Mouse (Mus musculus): ENCODE results near the gene Dnajb4.

The Dnajb4 gene

GRCm38 (mm10) chr3:152171862-152172261 is 38.2 kb downstream of the Dnajb4 start:
- DNase-seq (ENCODE audit: low spot score in 2 of 2): no peak

- no peak for DNase-seq (ENCODE audit: low spot score in 2 of 2)
Observed at GRCm38 (mm10) chr3:152171236-152171635, 38.9 kb downstream of the Dnajb4 start.

- no peak for DNase-seq (ENCODE audit: low spot score in 2 of 2)
Observed at GRCm38 (mm10) chr3:152170407-152170806, 39.7 kb downstream of the Dnajb4 start.

GRCm38 (mm10) chr3:152168007-152168406 is 42.1 kb downstream of the Dnajb4 start:
- DNase-seq (ENCODE audit: low spot score in 2 of 2): no peak

GRCm38 (mm10) chr3:152166699-152167451 is 43.2 kb downstream of the Dnajb4 start:
- no peak for DNase-seq (ENCODE audit: low spot score in 2 of 2)

GRCm38 (mm10) chr3:152166099-152166423 is 44.0 kb downstream of the Dnajb4 start, which contains the start of gene Gipc2:
Gene Gipc2, minus strand, starts transcription at chr3:152166230.
- no peak for DNase-seq (ENCODE audit: low spot score in 2 of 2)

GRCm38 (mm10) chr3:152165351-152166098 is 44.6 kb downstream of the Dnajb4 start:
- no peak for DNase-seq (ENCODE audit: low spot score in 2 of 2)

GRCm38 (mm10) chr3:152165014-152165350 is 45.1 kb downstream of the Dnajb4 start:
- no peak for DNase-seq (ENCODE audit: low spot score in 2 of 2)

GRCm38 (mm10) chr3:152163320-152163719 is 46.8 kb downstream of the Dnajb4 start:
- no peak for DNase-seq (ENCODE audit: low spot score in 2 of 2)

GRCm38 (mm10) chr3:152160607-152161006 is 49.5 kb downstream of the Dnajb4 start:
- DNase-seq (ENCODE audit: low spot score in 2 of 2): no peak

GRCm38 (mm10) chr3:152159321-152159720 is 50.8 kb downstream of the Dnajb4 start:
- DNase-seq (ENCODE audit: low spot score in 2 of 2): no peak

GRCm38 (mm10) chr3:152158344-152159291 is 51.5 kb downstream of the Dnajb4 start:
- DNase-seq (ENCODE audit: low spot score in 2 of 2): no peak

- no peak for DNase-seq (ENCODE audit: low spot score in 2 of 2)
Observed at GRCm38 (mm10) chr3:152156816-152157496, 53.1 kb downstream of the Dnajb4 start.

GRCm38 (mm10) chr3:152155296-152155948 is 54.7 kb downstream of the Dnajb4 start:
- no peak for DNase-seq (ENCODE audit: low spot score in 2 of 2)

GRCm38 (mm10) chr3:152154095-152154494 is 56.0 kb downstream of the Dnajb4 start:
- no peak for DNase-seq (ENCODE audit: low spot score in 2 of 2)

GRCm38 (mm10) chr3:152153152-152153551 is 57.0 kb downstream of the Dnajb4 start:
- no peak for DNase-seq (ENCODE audit: low spot score in 2 of 2)

- DNase-seq (ENCODE audit: low spot score in 2 of 2): peak; percentile 21
Observed at GRCm38 (mm10) chr3:152152483-152152804, 57.7 kb downstream of the Dnajb4 start.

- no peak for DNase-seq (ENCODE audit: low spot score in 2 of 2)
Observed at GRCm38 (mm10) chr3:152151725-152152482, 58.2 kb downstream of the Dnajb4 start.

- no peak for DNase-seq (ENCODE audit: low spot score in 2 of 2)
Observed at GRCm38 (mm10) chr3:152149863-152150262, 60.2 kb downstream of the Dnajb4 start.

- DNase-seq (ENCODE audit: low spot score in 2 of 2): no peak
Observed at GRCm38 (mm10) chr3:152149449-152149848, 60.7 kb downstream of the Dnajb4 start.
